Mouse (Mus musculus) Patski (cell line): ENCODE data around the gene Cd82. TPM values are rescaled to one million over a fixed set of nuclear protein-coding genes. Genes with fewer than 3 reads are reported as not detected.

Experiments used
- ATAC-seq: fragments of 100-300 bp; one replicate; pipeline ENCODE4 v1.8.0; 2021
- CTCF ChIA-PET: fragments of 350-600 bp; sonication (Branson Sonifier 250); formaldehyde crosslinking; loops from one replicate; lab custom pipeline; 2022; ENCODE audit warnings: inconsistent platforms; lab: Charles Lee
- POLR2A ChIA-PET: fragments of 350-600 bp; sonication (Branson Sonifier 250); formaldehyde crosslinking; loops from one replicate; lab custom pipeline; 2022; ENCODE audit warnings: antibody characterized with exemption, inconsistent platforms; lab: Charles Lee
- DNase-seq: peaks from one replicate; pipeline ENCODE4 v3.0.0-alpha.2; 2011; ENCODE audit warnings: low read depth, low spot score
- H3K27me3 ChIP-seq: fragments of 371-371 bp; one replicate; pipeline ENCODE4 v1.5.1; 2021
- CTCF ChIP-seq: fragments of 100-300 bp; IDR thresholded peaks from one replicate; pipeline ENCODE4 v1.5.1; 2021
- in situ Hi-C: fragments of 300-500 bp; cut with MboI; formaldehyde crosslinking; loops from 3 replicates; pipeline ENCODE4 v1.11.1; 2018; ENCODE audit warnings: low pct_unique_long_range_greater_than_20kb, mixed read lengths
- polyA plus RNA-seq: library from polyadenylated mRNA; unstranded; gene quantifications from one replicate; pipeline ENCODE4 v1.2.3, GENCODE M21; 2021

Gene Cd82
- polyA plus RNA-seq, 1 experiment from 2014 or later = 63.2 TPM

- no peak for TF ChIP-seq CTCF
- ChIA-PET CTCF (interaction anchor here (0.7 to 15.8 kb wide), 12 partner anchors 12 to 390 kb away, joined by 3 to 236 read pairs (median 8); partner anchors contain the start of gene Cd82), POLR2A (interaction anchor here (0.5 to 1.0 kb wide), 3 partner anchors 50 to 203 kb away, joined by 3 to 4 read pairs (median 3); no protein-coding TSS in a partner anchor)
- ATAC-seq (no peak), DNase-seq (no peak)
- in situ Hi-C loops = loop anchor here (5.0 kb wide), 2 partner anchors 47 to 353 kb away; no protein-coding TSS in a partner anchor
- no peaks in the 10 kb centered on the region for H3K27me3 ChIP-seq
Measured at GRCm38 (mm10) chr2:93419971-93420370, 43.0 kb downstream of the Cd82 start.

DNA sequence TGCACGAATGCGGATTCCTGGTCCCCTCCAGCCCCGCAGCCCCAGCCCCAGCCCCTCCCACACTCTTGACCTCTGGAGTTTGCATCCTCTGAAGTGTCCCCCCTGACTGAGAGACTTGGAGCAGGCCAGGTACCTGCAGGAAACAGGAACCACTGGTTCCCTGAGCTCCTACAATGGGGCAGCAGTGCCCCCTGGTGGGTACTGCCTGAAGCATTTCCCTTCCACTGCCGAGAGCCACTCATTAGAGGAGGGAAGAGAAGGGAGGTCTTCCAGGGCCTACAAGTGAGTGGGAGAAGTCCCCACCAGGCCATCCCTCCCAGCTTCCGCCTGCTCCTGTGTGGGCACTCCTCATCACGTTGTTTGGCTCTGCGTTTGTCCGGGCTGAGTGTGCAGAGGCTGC, 44.5 kb downstream of the Cd82 start:
- no peak for TF ChIP-seq CTCF
- ATAC-seq (peak; percentile 42), DNase-seq (no peak)
- in situ Hi-C loops = loop anchor here (5.0 kb wide), 1 partner anchor 351 kb away; no protein-coding TSS in a partner anchor
- POLR2A ChIA-PET = interaction anchor here (1.2 to 1.4 kb wide), 2 partner anchors 204 to 220 kb away, joined by 3 read pairs; no protein-coding TSS in a partner anchor
- CTCF ChIA-PET = interaction anchor here (0.8 to 15.8 kb wide), 14 partner anchors 11 to 392 kb away, joined by 3 to 236 read pairs (median 4); partner anchors contain the start of gene Cd82
- H3K27me3 ChIP-seq = no peaks in the 10 kb centered on the region

DNA sequence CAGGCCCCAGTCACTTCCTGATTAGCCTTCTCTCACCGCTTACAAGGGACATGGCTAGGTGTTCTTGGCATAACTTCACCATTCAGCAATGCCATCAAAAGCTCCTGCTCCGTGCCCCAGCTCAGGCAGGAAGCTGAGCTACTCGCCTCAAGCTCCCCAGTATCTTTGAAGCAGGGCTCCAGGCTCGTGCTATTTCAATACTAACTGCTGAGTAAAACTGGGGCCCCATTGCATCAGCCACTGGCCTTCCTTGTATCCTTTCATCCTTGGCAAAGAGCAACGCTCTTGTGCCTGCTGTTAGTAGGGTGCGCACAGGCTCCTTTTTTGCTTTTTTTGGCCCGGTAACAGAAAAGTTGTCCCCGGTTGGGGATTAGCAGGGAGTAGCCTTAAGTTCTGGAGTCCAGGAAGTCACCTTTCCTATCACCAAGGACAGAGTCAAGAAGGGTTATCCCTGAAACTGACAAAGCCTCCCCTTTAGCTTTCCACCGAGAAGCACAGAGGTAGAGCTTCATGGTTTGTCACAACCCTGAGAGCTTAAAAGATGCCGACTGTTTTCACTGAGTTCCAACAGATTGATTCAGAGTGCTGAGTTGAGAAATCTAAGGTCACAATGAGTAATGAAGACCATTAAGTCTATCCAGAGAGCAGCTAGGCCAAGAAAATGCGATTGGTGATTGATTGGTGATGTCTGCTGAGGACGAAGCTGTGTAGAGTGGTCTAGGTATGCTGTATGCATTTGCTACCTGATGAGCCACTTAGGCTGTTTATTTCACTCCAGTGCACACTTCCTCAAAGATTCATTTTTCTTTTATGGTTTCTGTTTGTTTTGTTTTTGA, 45.8 kb downstream of the Cd82 start:
- peak; percentile 24 for ATAC-seq
- in situ Hi-C loops = loop anchor here (5.0 kb wide), 1 partner anchor 350 kb away; no protein-coding TSS in a partner anchor
- POLR2A ChIA-PET = interaction anchor here (1.0 to 1.6 kb wide), 2 partner anchors 190 to 200 kb away, joined by 3 to 5 read pairs; no protein-coding TSS in a partner anchor
- CTCF ChIA-PET = interaction anchor here (0.7 to 15.8 kb wide), 10 partner anchors 11 to 347 kb away, joined by 3 to 236 read pairs (median 6); no protein-coding TSS in a partner anchor
- DNase-seq = no peak
- no peak for TF ChIP-seq CTCF
- H3K27me3 ChIP-seq = no peaks in the 10 kb centered on the region

DNA sequence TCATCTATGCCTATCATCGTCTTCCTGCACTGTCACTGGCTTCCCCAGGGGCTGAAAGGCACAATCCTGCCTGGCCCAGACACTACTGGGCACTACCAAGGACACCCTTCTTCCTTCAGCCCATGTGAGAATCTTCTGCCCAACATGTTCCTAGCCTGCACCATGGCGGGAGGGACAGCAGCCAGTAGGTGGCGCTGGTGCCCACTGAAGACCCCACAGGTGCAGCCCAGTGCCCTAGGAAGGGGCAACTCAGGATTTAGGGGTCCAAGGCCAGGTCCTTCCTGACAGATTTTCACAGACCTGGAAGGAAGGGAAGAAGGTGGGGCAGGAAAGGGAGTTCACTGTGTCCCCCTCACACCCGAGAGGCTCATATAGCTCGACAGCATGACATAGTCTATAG, 47.7 kb downstream of the Cd82 start:
- H3K27me3 ChIP-seq = no peaks in the 10 kb centered on the region
- CTCF ChIA-PET = interaction anchor here (0.7 to 15.8 kb wide), 6 partner anchors 55 to 216 kb away, joined by 3 to 236 read pairs (median 3); no protein-coding TSS in a partner anchor
- ATAC-seq (no peak), DNase-seq (no peak)
- no peak for TF ChIP-seq CTCF
- in situ Hi-C loops = loop anchor here (5.0 kb wide), 1 partner anchor 348 kb away; no protein-coding TSS in a partner anchor
- POLR2A ChIA-PET = interaction anchor here (0.9 kb wide), 1 partner anchor 10 kb away, joined by 3 read pairs; no protein-coding TSS in a partner anchor

DNA sequence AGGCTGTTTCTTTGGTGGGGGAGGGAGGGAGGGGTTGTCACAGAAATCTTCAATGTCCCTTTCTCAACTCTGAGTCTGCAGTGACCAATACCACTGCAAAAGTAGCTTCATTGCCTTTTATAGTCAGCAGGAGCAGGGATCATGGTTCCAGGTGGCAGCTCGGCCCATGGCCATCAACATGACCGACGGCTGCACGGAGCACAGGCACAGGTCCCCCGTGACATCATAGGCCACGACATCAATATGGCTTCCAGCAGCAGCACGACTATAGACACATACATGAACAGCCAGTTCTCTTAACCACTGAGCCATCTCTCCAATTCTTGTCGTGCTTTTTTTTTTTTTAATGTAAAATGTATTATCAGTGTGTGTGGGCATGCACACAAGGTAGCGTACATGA, 48.8 kb downstream of the Cd82 start:
- in situ Hi-C loops = loop anchor here (5.0 kb wide), 1 partner anchor 202 kb away; no protein-coding TSS in a partner anchor
- ChIA-PET CTCF (interaction anchor here (1.1 to 15.8 kb wide), 4 partner anchors 56 to 198 kb away, joined by 3 to 236 read pairs (median 60); no protein-coding TSS in a partner anchor), POLR2A (no interaction called here)
- ATAC-seq (no peak), DNase-seq (no peak)
- no peaks in the 10 kb centered on the region for H3K27me3 ChIP-seq
- no peak for TF ChIP-seq CTCF

DNA sequence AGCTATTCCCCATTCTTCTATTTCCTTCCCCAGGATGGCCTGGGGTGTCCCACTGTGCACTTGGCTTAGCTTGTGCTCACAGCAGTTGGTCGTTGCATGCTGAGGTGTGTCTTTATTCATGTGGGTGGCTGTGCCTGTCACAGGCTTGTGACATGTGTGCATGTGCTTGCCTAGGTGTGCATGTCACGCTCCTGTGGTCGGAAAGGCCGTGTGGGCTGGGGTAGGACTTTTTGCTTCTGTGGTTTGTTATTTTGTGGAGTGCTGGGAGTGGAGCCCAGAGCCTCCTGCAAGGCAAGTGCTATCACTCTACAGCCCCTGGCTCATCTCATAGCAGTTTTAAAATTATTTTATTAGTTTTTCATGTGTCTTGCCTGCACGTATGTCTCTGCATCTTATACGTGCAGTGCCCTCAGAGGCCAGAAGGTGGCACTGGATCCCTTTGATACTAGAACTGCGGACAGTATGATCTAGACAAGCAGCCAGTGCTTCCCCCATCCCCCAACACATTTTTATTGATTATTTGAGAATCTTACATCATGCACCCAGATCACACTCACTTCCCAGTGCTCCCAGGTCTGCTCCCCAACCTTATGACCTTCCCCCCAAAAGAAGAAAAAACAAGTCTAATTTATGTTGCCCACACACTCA, 49.4 kb downstream of the Cd82 start:
- no peaks in the 10 kb centered on the region for H3K27me3 ChIP-seq
- DNase-seq = no peak
- in situ Hi-C loops = loop anchor here (5.0 kb wide), 1 partner anchor 201 kb away; no protein-coding TSS in a partner anchor
- POLR2A ChIA-PET = no interaction called here
- no peak for ATAC-seq
- no peak for TF ChIP-seq CTCF
- CTCF ChIA-PET = interaction anchor here (0.9 to 1.5 kb wide), 10 partner anchors 9 to 398 kb away, joined by 3 to 8 read pairs (median 3); no protein-coding TSS in a partner anchor

- H3K27me3 ChIP-seq = no peaks in the 10 kb centered on the region
- no peak for TF ChIP-seq CTCF
- ChIA-PET POLR2A (interaction anchor here (0.9 kb wide), 1 partner anchor 59 kb away, joined by 3 read pairs; no protein-coding TSS in a partner anchor), CTCF (interaction anchor here (0.9 to 1.5 kb wide), 6 partner anchors 57 to 399 kb away, joined by 3 to 8 read pairs (median 3); no protein-coding TSS in a partner anchor)
- ATAC-seq = no peak
- no peak for DNase-seq
- in situ Hi-C loops = loop anchor here (5.0 kb wide), 1 partner anchor 200 kb away; no protein-coding TSS in a partner anchor
Measured at GRCm38 (mm10) chr2:93412101-93412500, 50.8 kb downstream of the Cd82 start.

DNA sequence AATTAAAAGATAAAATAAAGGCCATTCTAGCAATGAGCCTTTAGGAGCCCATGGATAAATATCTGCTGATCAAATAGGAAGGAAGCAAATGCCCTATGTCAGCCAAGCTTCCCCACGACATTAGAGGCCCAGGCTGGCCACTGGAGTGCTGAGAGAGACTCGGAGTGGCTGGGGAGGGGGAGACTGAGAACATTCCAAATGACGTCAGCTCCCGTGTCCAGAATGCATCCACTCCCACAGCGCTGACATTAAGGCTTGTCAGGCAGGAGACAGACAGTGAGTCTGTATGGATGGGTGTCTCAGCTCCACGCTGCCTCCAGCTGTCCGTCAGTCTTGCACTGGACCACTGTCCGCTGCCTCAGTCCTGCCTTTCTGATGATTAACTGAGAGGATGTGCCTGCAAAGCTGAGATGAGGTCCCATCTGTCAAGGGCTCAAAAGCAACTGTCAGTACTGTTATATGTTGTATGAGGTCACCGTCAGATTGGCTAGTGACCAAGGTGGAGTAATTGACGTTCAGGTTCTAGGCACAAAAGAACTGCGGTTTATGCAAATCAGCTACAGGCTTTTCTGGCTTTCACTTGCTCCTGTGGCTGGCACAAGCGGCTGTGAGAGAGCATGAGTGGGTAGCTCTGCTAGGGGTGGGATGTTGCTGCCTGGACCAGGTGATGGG, 51.9 kb downstream of the Cd82 start:
- CTCF ChIA-PET = interaction anchor here (0.9 to 3.0 kb wide), 4 partner anchors 58 to 194 kb away, joined by 3 to 8 read pairs (median 4); no protein-coding TSS in a partner anchor
- POLR2A ChIA-PET = no interaction called here
- ATAC-seq = no peak
- no peak for DNase-seq
- TF ChIP-seq CTCF = no peak
- in situ Hi-C loops = loop anchor here (5.0 kb wide), 1 partner anchor 199 kb away; no protein-coding TSS in a partner anchor
- H3K27me3 ChIP-seq = no peaks in the 10 kb centered on the region

GRCm38 (mm10) chr2:93405017-93405425, 57.9 kb downstream of the Cd82 start:
- no peak for TF ChIP-seq CTCF
- peak; percentile 96 for DNase-seq
- CTCF ChIA-PET = interaction anchor here (1.0 to 1.7 kb wide), 7 partner anchors 8 to 188 kb away, joined by 3 to 6 read pairs (median 4); no protein-coding TSS in a partner anchor
- H3K27me3 ChIP-seq = no peaks in the 10 kb centered on the region
- ATAC-seq = peak; percentile 54
- POLR2A ChIA-PET = interaction anchor here (1.2 kb wide), 1 partner anchor 10 kb away, joined by 3 read pairs; no protein-coding TSS in a partner anchor
- in situ Hi-C loops = loop anchor here (5.0 kb wide), 1 partner anchor 73 kb away; the partner anchor contains the start of gene Tspan18
